ENCODE assay signal across 28 mouse cellular contexts in genomic region chr13:3789531-3789930, GRCm38 (mm10). TPM values are rescaled to one million over a fixed set of nuclear protein-coding genes. Genes with fewer than 3 reads are reported as not detected.
DNase-seq lines count a peak whose midpoint lies in the region; ATAC-seq and TF ChIP-seq lines count a peak whose summit lies in the region.
"Had no signal": no experiment of that assay in that cellular context is flagged by ENCODE, and none has a peak within 500 bp of the region (broad histone marks: within the 10 kb centered on the region; RNA-seq: fewer than 3 reads in every experiment).

No protein-coding gene starts in this region.

- WGBS in intestine, embryonic 14.5 days: 49% methylated on average over 2 of the region's 2 CpGs
- 29% methylated on average over 2 of the region's 2 CpGs for whole genome bisulfite sequencing in intestine, postnatal 0 days
- WGBS in forebrain, embryonic 13.5 days: 85% methylated on average over 2 of the region's 2 CpGs

- H3K4me3 ChIP-seq in intestine, embryonic 14.5 days (ENCODE audit: low read depth, low read length): no peak overlapping the region
- no peak overlapping the region for H3K4me3 ChIP-seq in intestine, postnatal 0 days (ENCODE audit: low read depth, low read length)
- H3K4me3 ChIP-seq in forebrain, embryonic 13.5 days: no peak overlapping the region
- H3K4me3 ChIP-seq: forebrain, embryonic 15.5 days; gastrocnemius, adult 2 months; heart, embryonic 10.5 days; heart, embryonic 13.5 days had no signal

- H3K36me3 ChIP-seq in intestine, embryonic 14.5 days (ENCODE audit: control insufficient read depth, insufficient read depth, low read length): no peaks in the 10 kb centered on the region
- H3K36me3 ChIP-seq in intestine, postnatal 0 days (ENCODE audit: control insufficient read depth, insufficient read depth): no peaks in the 10 kb centered on the region
- no peaks in the 10 kb centered on the region for H3K36me3 ChIP-seq in forebrain, embryonic 13.5 days (ENCODE audit: poor library complexity, severe bottlenecking)
- H3K36me3 ChIP-seq: forebrain, embryonic 15.5 days; heart, embryonic 10.5 days; heart, embryonic 13.5 days had no signal

- H3K4me1 ChIP-seq in intestine, embryonic 14.5 days (replicated peaks; ENCODE audit: control insufficient read depth, insufficient read depth, low read length): peaks cover 5% of the 10 kb centered on the region; the same call in 1 of the 2 replicates
- peaks cover 13% of the 10 kb centered on the region for H3K4me1 ChIP-seq in intestine, postnatal 0 days (replicated peaks; ENCODE audit: control insufficient read depth, insufficient read depth, low read length)
- H3K4me1 ChIP-seq in forebrain, embryonic 13.5 days: no peaks in the 10 kb centered on the region
- H3K4me1 ChIP-seq: forebrain, embryonic 15.5 days had no signal

- no peak overlapping the region for H3K9ac ChIP-seq in intestine, embryonic 14.5 days (ENCODE audit: low read length)
- no peak overlapping the region for H3K9ac ChIP-seq in intestine, postnatal 0 days (ENCODE audit: low read depth, low read length)
- no peak overlapping the region for H3K9ac ChIP-seq in forebrain, embryonic 13.5 days
- H3K9ac ChIP-seq: forebrain, embryonic 15.5 days; heart, embryonic 13.5 days; hindbrain, embryonic 14.5 days had no signal

- H3K4me2 ChIP-seq in intestine, embryonic 14.5 days (ENCODE audit: low read length): no peak overlapping the region
- no peak overlapping the region for H3K4me2 ChIP-seq in intestine, postnatal 0 days (replicated peaks; ENCODE audit: low read depth)
- no peak overlapping the region for H3K4me2 ChIP-seq in forebrain, embryonic 13.5 days
- H3K4me2 ChIP-seq: forebrain, embryonic 15.5 days; heart, embryonic 13.5 days; hindbrain, embryonic 14.5 days had no signal

- DNase-seq in intestine, embryonic 14.5 days (ENCODE audit: low spot score): no peak
- peak; percentile 50 for DNase-seq in NIH3T3 (ENCODE audit: low read depth)
- peak; percentile 20 for DNase-seq in hindlimb bud, embryonic 11.5 days (ENCODE audit: extremely low spot score, low read depth, low spot score)
- DNase-seq in right cerebral cortex, postnatal 4 days: no peak
- DNase-seq: adrenal gland, postnatal 10 days; adrenal gland, postnatal 36 days; cerebellum, adult 18-20 months; cerebellum, adult 9-10 months; cerebellum, postnatal 14 days; gastrocnemius, adult 2 months; gastrocnemius, postnatal 25 days; heart, adult 18-20 months; heart, postnatal 14 days; heart, postnatal 4 days; kidney, adult 11 months had no signal

- H3K27ac ChIP-seq in intestine, embryonic 14.5 days (ENCODE audit: low read depth): no peak overlapping the region
- no peak overlapping the region for H3K27ac ChIP-seq in intestine, postnatal 0 days (ENCODE audit: low read depth, low read length)
- H3K27ac ChIP-seq in forebrain, embryonic 13.5 days: no peak overlapping the region
- H3K27ac ChIP-seq: forebrain, embryonic 15.5 days; gastrocnemius, adult 2 months; heart, embryonic 10.5 days; heart, embryonic 13.5 days; hindbrain, embryonic 14.5 days; hindbrain, postnatal 0 days had no signal

- H3K27me3 ChIP-seq in intestine, embryonic 14.5 days (replicated peaks; ENCODE audit: control insufficient read depth, insufficient read depth, low read length): no peaks in the 10 kb centered on the region
- no peaks in the 10 kb centered on the region for H3K27me3 ChIP-seq in intestine, postnatal 0 days (replicated peaks; ENCODE audit: control insufficient read depth, insufficient read depth, low read length)
- H3K27me3 ChIP-seq in forebrain, embryonic 13.5 days: no peaks in the 10 kb centered on the region
- H3K27me3 ChIP-seq: forebrain, embryonic 15.5 days; heart, embryonic 13.5 days; Patski had no signal

- TF ChIP-seq CTCF in intestine, postnatal 0 days (IDR thresholded peaks at IDR 0.05; ENCODE audit: low read depth): no peak

- 0 out of 2 replicates have a peak, but pooled peaks have one; percentile 21 for ATAC-seq in intestine, embryonic 14.5 days (replicated peaks; ENCODE audit: low FRiP score, low TSS enrichment, low read depth)
- ATAC-seq in intestine, postnatal 0 days: no peak
- ATAC-seq in forebrain, embryonic 13.5 days: no peak
- ATAC-seq: forebrain, embryonic 15.5 days; hindbrain, postnatal 0 days; Patski had no signal

- H3K9me3 ChIP-seq in intestine, embryonic 14.5 days (ENCODE audit: control insufficient read depth, low read length): no peaks in the 10 kb centered on the region
- H3K9me3 ChIP-seq in intestine, postnatal 0 days (ENCODE audit: control insufficient read depth): no peaks in the 10 kb centered on the region
- no peaks in the 10 kb centered on the region for H3K9me3 ChIP-seq in forebrain, embryonic 13.5 days (replicated peaks)
- H3K9me3 ChIP-seq: forebrain, embryonic 15.5 days; heart, embryonic 10.5 days; heart, embryonic 13.5 days had no signal

RNA-seq across cellular contexts. Expression of gene Calml3, which starts 14.6 kb away (rescaled TPM):
- not detected in 2 replicates for polyA plus RNA-seq in intestine, embryonic 14.5 days (2014; fragmentation: Nextera tagmentation; extraction: Ambion mirVana)
- not detected in 2 replicates for polyA plus RNA-seq in intestine, postnatal 0 days (2015; fragmentation: Nextera tagmentation; extraction: Ambion mirVana)
- polyA plus RNA-seq in forebrain, embryonic 13.5 days (2015; fragmentation: Nextera tagmentation; extraction: Ambion mirVana): not detected in 2 replicates
- polyA plus RNA-seq: forebrain, embryonic 11.5 days; forebrain, embryonic 15.5 days; heart, embryonic 10.5 days; heart, embryonic 13.5 days; hindbrain, embryonic 11.5 days; hindbrain, embryonic 14.5 days; hindbrain, postnatal 0 days had no signal

RNA-seq across cellular contexts. Expression of gene Calm4, which starts 48.0 kb away (rescaled TPM):
- polyA plus RNA-seq in intestine, embryonic 14.5 days (2014; fragmentation: Nextera tagmentation; extraction: Ambion mirVana): not detected in 2 replicates
- polyA plus RNA-seq in intestine, postnatal 0 days (2015; fragmentation: Nextera tagmentation; extraction: Ambion mirVana): not detected in 2 replicates
- not detected in 2 replicates for polyA plus RNA-seq in forebrain, embryonic 13.5 days (2015; fragmentation: Nextera tagmentation; extraction: Ambion mirVana)
- polyA plus RNA-seq: embryonic facial prominence, embryonic 11.5 days; forebrain, embryonic 11.5 days; forebrain, embryonic 15.5 days; gonadal fat pad, adult 2 months; heart, embryonic 10.5 days; heart, embryonic 13.5 days; heart, embryonic 16.5 days; hindbrain, embryonic 11.5 days; hindbrain, embryonic 14.5 days; Patski had no signal

Comparison
In these comparisons a context has a peak if more than half of its experiments do, and no peak if none do; other contexts are left out.
1. DNase-seq: peak in NIH3T3 (single experiment) and hindlimb bud, embryonic 11.5 days (single experiment); none in intestine, embryonic 14.5 days (single experiment) and right cerebral cortex, postnatal 4 days (single experiment).